Mouse (Mus musculus) heart, embryonic 14.5 days (tissue): ENCODE results near the gene E2f4. TPM values are rescaled to one million over a fixed set of nuclear protein-coding genes. Genes with fewer than 3 reads are reported as not detected.

Experiments
- ATAC-seq: fragments of 200-750 bp; cut with Nextera tagmentation; 2 replicates; pipeline ENCODE4 v1.8.0; 2017; ENCODE audit warnings: low read depth, moderate TSS enrichment; ENCODE audit not compliant: insufficient number of reproducible peaks, insufficient read depth, low FRiP score
- H3K27ac ChIP-seq, 2 experiments: fragments of 200-500 bp in 1 of 2; fragments of 300-500 bp in 1 of 2; sonication (generic) in 1 of 2; replicated peaks in 1 of 2; 2 replicates each; pipeline ENCODE4 v1.5.1; 2012 to 2014; ENCODE audit warnings: low read depth in 2 of 2, low read length in 2 of 2, control low read depth in 1 of 2, mild to moderate bottlenecking in 1 of 2, mixed read lengths in 1 of 2; ENCODE audit not compliant: control insufficient read depth in 1 of 2, insufficient read depth in 1 of 2
- H3K27me3 ChIP-seq: fragments of 300-500 bp; sonication (generic); 2 replicates; pipeline ENCODE4 v1.6.1; 2014; ENCODE audit warnings: mild to moderate bottlenecking, low read length, control low read depth; ENCODE audit not compliant: control insufficient read depth, insufficient read depth
- H3K36me3 ChIP-seq: fragments of 300-500 bp; sonication (generic); 2 replicates; pipeline ENCODE4 v1.6.1; 2014; ENCODE audit warnings: mild to moderate bottlenecking, control low read depth, low read length, mixed read lengths; ENCODE audit not compliant: control insufficient read depth, insufficient read depth
- H3K4me1 ChIP-seq, 2 experiments: fragments of 200-500 bp in 1 of 2; fragments of 300-500 bp in 1 of 2; sonication (generic) in 1 of 2; 2 replicates each; pipeline ENCODE4 v1.6.1; 2012 to 2014; ENCODE audit warnings: low read length in 2 of 2, control low read depth in 1 of 2, mixed read lengths in 1 of 2; ENCODE audit not compliant: control insufficient read depth in 2 of 2, insufficient read depth in 2 of 2
- H3K4me2 ChIP-seq: fragments of 300-500 bp; sonication (generic); 2 replicates; pipeline ENCODE4 v1.6.1; 2014; ENCODE audit warnings: mild to moderate bottlenecking, low read length
- H3K4me3 ChIP-seq, 2 experiments: fragments of 200-500 bp in 1 of 2; fragments of 300-500 bp in 1 of 2; sonication (generic) in 1 of 2; 2 replicates each; pipeline ENCODE4 v1.5.1; 2012 to 2014; ENCODE audit warnings: low read length in 2 of 2, mild to moderate bottlenecking in 2 of 2, control low read depth in 1 of 2, low read depth in 1 of 2, moderate library complexity in 1 of 2; ENCODE audit not compliant: control insufficient read depth in 1 of 2, insufficient read depth in 1 of 2
- H3K9ac ChIP-seq: fragments of 300-500 bp; sonication (generic); 2 replicates; pipeline ENCODE4 v1.6.1; 2014; ENCODE audit warnings: mild to moderate bottlenecking, low read length
- H3K9me3 ChIP-seq: fragments of 300-500 bp; sonication (generic); 2 replicates; pipeline ENCODE4 v1.6.1; 2016; ENCODE audit warnings: low read length, control low read depth; ENCODE audit not compliant: control insufficient read depth
- WGBS: fragments of 180-500 bp; shearing (Covaris S2); extraction: QIAGEN DNeasy Blood & Tissue Kit; methylation state at CpG from one replicate; pipeline ENCODE4 v1.1.7; 2014; 5-methylcytosine and 5-hydroxymethylcytosine counted together
- polyA plus RNA-seq: library from polyadenylated mRNA; unstranded; fragments of >200 nt; fragmentation: Nextera tagmentation; extraction: Ambion mirVana; gene quantifications from 2 replicates; pipeline ENCODE4 v1.2.1, GENCODE M21; 2014

The E2f4 gene
- polyA plus RNA-seq, 1 experiment from 2014 or later, result 51.3 TPM

GRCm38 (mm10) chr8:105281821-105282220, 15.6 kb upstream of the E2f4 start:
- 86% methylated on average over 12 of the region's 12 CpGs for WGBS
- Histone ChIP-seq H3K27ac (no peak overlapping the region), H3K4me2 (no peak overlapping the region), H3K36me3 (0 out of 2 replicates have a peak, but pooled peaks cover 5% of the 10 kb centered on the region), H3K4me3 (no peak overlapping the region), H3K9ac (no peak overlapping the region), H3K4me1 (peaks cover 5 to 8% of the 10 kb centered on the region in 2 experiments; a peak in 2 of 4 replicates), H3K27me3 (peaks cover 33% of the 10 kb centered on the region), H3K9me3 (no peaks in the 10 kb centered on the region)
- ATAC-seq, result no peak

- H3K4me3 ChIP-seq, result no peak overlapping the region
- ATAC-seq, result no peak
- H3K9me3 ChIP-seq, result no peaks in the 10 kb centered on the region
- no peak overlapping the region for H3K4me2 ChIP-seq
- H3K4me1 ChIP-seq, result peaks cover 5 to 8% of the 10 kb centered on the region in 2 experiments; a peak in 2 of 4 replicates
- H3K36me3 ChIP-seq, result 0 out of 2 replicates have a peak, but pooled peaks cover 5% of the 10 kb centered on the region
- H3K27ac ChIP-seq, result no peak overlapping the region
- H3K9ac ChIP-seq, result no peak overlapping the region
- H3K27me3 ChIP-seq, result peaks cover 28% of the 10 kb centered on the region
- 60% methylated on average over 4 of the region's 4 CpGs for WGBS
Measured at GRCm38 (mm10) chr8:105282239-105282638, 15.2 kb upstream of the E2f4 start.

- H3K27me3 ChIP-seq, result peaks cover 20% of the 10 kb centered on the region
- peaks cover 5 to 8% of the 10 kb centered on the region in 2 experiments; a peak in 2 of 4 replicates for H3K4me1 ChIP-seq
- 30% methylated on average over 23 of the region's 23 CpGs for WGBS
- no peak overlapping the region for H3K4me3 ChIP-seq
- no peak overlapping the region for H3K27ac ChIP-seq
- H3K9ac ChIP-seq, result no peak overlapping the region
- peak; percentile 15; the same call in 1 of the 2 replicates for ATAC-seq
- H3K36me3 ChIP-seq, result 0 out of 2 replicates have a peak, but pooled peaks cover 5% of the 10 kb centered on the region
- 0 out of 2 replicates have a peak overlapping the region, but pooled peaks have one; percentile 4 for H3K4me2 ChIP-seq
- H3K9me3 ChIP-seq, result no peaks in the 10 kb centered on the region
Measured at GRCm38 (mm10) chr8:105283074-105283473, 14.4 kb upstream of the E2f4 start.

GRCm38 (mm10) chr8:105285514-105285913, 11.9 kb upstream of the E2f4 start:
- Histone ChIP-seq H3K4me2 (no peak overlapping the region), H3K9me3 (no peaks in the 10 kb centered on the region), H3K4me1 (peaks cover 6 to 8% of the 10 kb centered on the region in 2 experiments), H3K4me3 (no peak overlapping the region), H3K27me3 (peaks cover 7% of the 10 kb centered on the region), H3K27ac (no peak overlapping the region), H3K36me3 (0 out of 2 replicates have a peak, but pooled peaks cover 5% of the 10 kb centered on the region), H3K9ac (no peak overlapping the region)
- 40% methylated on average over 12 of the region's 12 CpGs for WGBS
- ATAC-seq, result no peak

GRCm38 (mm10) chr8:105286907-105287306, 10.6 kb upstream of the E2f4 start:
- no peak overlapping the region for H3K4me2 ChIP-seq
- peaks cover 8% of the 10 kb centered on the region for H3K27me3 ChIP-seq
- ATAC-seq, result no peak
- no peak overlapping the region for H3K4me3 ChIP-seq
- no peak overlapping the region for H3K9ac ChIP-seq
- H3K9me3 ChIP-seq, result no peaks in the 10 kb centered on the region
- no peak overlapping the region for H3K27ac ChIP-seq
- 85% methylated on average over 4 of the region's 4 CpGs for WGBS
- peaks cover 6 to 8% of the 10 kb centered on the region in 2 experiments for H3K4me1 ChIP-seq
- 0 out of 2 replicates have a peak, but pooled peaks cover 5% of the 10 kb centered on the region for H3K36me3 ChIP-seq

GRCm38 (mm10) chr8:105288231-105288630, 9.2 kb upstream of the E2f4 start:
- Histone ChIP-seq H3K9me3 (no peaks in the 10 kb centered on the region), H3K4me1 (peaks cover 6 to 8% of the 10 kb centered on the region in 2 experiments), H3K4me3 (peak overlapping the region in 1 of 2 experiments; percentile 53; a peak in 1 of 4 replicates), H3K27me3 (peaks cover 8% of the 10 kb centered on the region), H3K9ac (no peak overlapping the region), H3K27ac (no peak overlapping the region), H3K36me3 (0 out of 2 replicates have a peak, but pooled peaks cover 5% of the 10 kb centered on the region), H3K4me2 (no peak overlapping the region)
- no peak for ATAC-seq
- WGBS, result 83% methylated on average over 5 of the region's 5 CpGs

GRCm38 (mm10) chr8:105288958-105289732, 8.3 kb upstream of the E2f4 start:
- H3K27me3 ChIP-seq, result peaks cover 8% of the 10 kb centered on the region
- WGBS, result 1% methylated on average over 53 of the region's 53 CpGs
- peak overlapping the region; percentile 84 for H3K4me2 ChIP-seq
- peak overlapping the region; percentile 66 for H3K9ac ChIP-seq
- H3K9me3 ChIP-seq, result no peaks in the 10 kb centered on the region
- peak; percentile 86 for ATAC-seq
- H3K4me3 ChIP-seq, result peak overlapping the region; percentile 53 to 61
- 0 out of 2 replicates have a peak, but pooled peaks cover 5% of the 10 kb centered on the region for H3K36me3 ChIP-seq
- peaks cover 6 to 8% of the 10 kb centered on the region in 2 experiments for H3K4me1 ChIP-seq
- H3K27ac ChIP-seq, result peak overlapping the region; percentile 45 to 67; a peak in 2 of 4 replicates
